Mouse (Mus musculus): ENCODE results near the gene Theg. TPM values are rescaled to one million over a fixed set of nuclear protein-coding genes. Genes with fewer than 3 reads are reported as not detected.

Gene Theg
- polyA plus RNA-seq, 1 experiment from 2014 or later, result not detected

- Histone ChIP-seq H3K27me3 (ENCODE audit: control insufficient read depth, insufficient read depth, low read length) (no peaks in the 10 kb centered on the region), H3K4me3 (ENCODE audit: low read depth, low read length) (no peak overlapping the region), H3K4me1 (ENCODE audit: control insufficient read depth, insufficient read depth, low read length) (no peaks in the 10 kb centered on the region), H3K27ac (ENCODE audit: low read depth, low read length) (no peak overlapping the region), H3K9ac (ENCODE audit: low read length) (no peak overlapping the region), H3K9me3 (ENCODE audit: control insufficient read depth, low read length) (no peaks in the 10 kb centered on the region), H3K36me3 (ENCODE audit: control insufficient read depth, insufficient read depth, low read length) (no peaks in the 10 kb centered on the region; the same call in 1 of the 2 replicates), H3K4me2 (no peak overlapping the region)
- DNase-seq (ENCODE audit: low spot score, missing footprints) (peak; percentile 53), ATAC-seq (ENCODE audit: low FRiP score) (no peak)
- 89% methylated on average over 9 of the region's 9 CpGs for WGBS
Measured at GRCm38 (mm10) chr10:79584426-79584825, 2.7 kb downstream of the Theg start.

- Histone ChIP-seq H3K36me3 (ENCODE audit: control insufficient read depth, insufficient read depth, low read length) (no peaks in the 10 kb centered on the region; the same call in 1 of the 2 replicates), H3K9me3 (ENCODE audit: control insufficient read depth, low read length) (no peaks in the 10 kb centered on the region), H3K9ac (ENCODE audit: low read length) (no peak overlapping the region), H3K4me2 (no peak overlapping the region), H3K4me1 (ENCODE audit: control insufficient read depth, insufficient read depth, low read length) (no peaks in the 10 kb centered on the region), H3K27me3 (ENCODE audit: control insufficient read depth, insufficient read depth, low read length) (no peaks in the 10 kb centered on the region), H3K4me3 (ENCODE audit: low read depth, low read length) (no peak overlapping the region), H3K27ac (ENCODE audit: low read depth, low read length) (no peak overlapping the region)
- DNase-seq (ENCODE audit: low spot score, missing footprints), result peak; percentile 72
- ATAC-seq (ENCODE audit: low FRiP score), result no peak
- WGBS, result 71% methylated on average over 7 of the region's 7 CpGs
Measured at GRCm38 (mm10) chr10:79584021-79584420, 3.1 kb downstream of the Theg start.

DNA sequence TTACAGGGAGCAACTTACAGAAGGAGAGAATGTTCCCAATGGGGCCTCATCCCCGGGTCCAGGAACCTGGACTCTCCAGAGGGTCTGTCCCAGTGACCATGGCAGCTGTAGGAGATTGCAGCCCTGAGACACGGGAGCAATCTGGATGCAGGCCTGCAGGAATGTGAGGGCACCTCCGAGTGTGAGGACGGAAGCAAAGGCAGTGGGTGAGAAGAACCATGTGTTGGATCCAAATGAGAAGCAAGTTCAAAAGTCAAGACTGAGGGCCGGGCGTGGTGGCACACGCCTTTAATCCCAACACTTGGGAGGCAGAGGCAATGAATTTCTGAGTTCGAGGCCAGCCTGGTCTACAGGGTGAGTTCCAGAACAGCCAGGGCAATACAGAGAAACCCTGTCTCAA, 5.6 kb downstream of the Theg start:
- no peaks in the 10 kb centered on the region for H3K36me3 ChIP-seq (ENCODE audit: control insufficient read depth, insufficient read depth, low read length)
- no peak overlapping the region for H3K9ac ChIP-seq (ENCODE audit: low read length)
- H3K4me2 ChIP-seq, result no peak overlapping the region
- ATAC-seq (ENCODE audit: low FRiP score) (no peak), DNase-seq (ENCODE audit: low spot score, missing footprints) (no peak)
- H3K9me3 ChIP-seq (ENCODE audit: control insufficient read depth, low read length), result no peaks in the 10 kb centered on the region
- no peak overlapping the region for H3K27ac ChIP-seq (ENCODE audit: low read depth, low read length)
- WGBS, result 94% methylated on average over 8 of the region's 8 CpGs
- no peaks in the 10 kb centered on the region for H3K4me1 ChIP-seq (ENCODE audit: control insufficient read depth, insufficient read depth, low read length)
- H3K4me3 ChIP-seq (ENCODE audit: low read depth, low read length), result no peak overlapping the region
- no peaks in the 10 kb centered on the region for H3K27me3 ChIP-seq (ENCODE audit: control insufficient read depth, insufficient read depth, low read length)

DNA sequence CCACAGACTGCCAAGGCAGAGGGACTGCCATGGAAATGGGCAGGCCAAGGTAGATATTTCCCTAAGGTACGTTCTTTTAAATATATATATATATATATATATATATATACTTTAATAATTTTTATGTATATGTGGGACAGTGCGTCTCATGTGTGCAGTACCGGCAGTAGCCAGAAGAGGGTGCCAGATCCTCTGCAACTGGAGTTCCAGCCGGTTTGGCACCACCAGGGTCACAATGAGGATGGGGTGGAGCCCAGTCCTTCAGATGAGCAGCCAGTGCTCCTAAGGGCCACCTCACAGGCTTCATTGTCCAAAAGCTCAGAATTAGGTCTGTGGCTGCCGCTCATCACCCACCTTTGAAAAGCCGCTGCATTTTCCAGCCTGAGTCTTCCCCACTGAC, 6.3 kb downstream of the Theg start:
- Histone ChIP-seq H3K27ac (ENCODE audit: low read depth, low read length) (no peak overlapping the region), H3K27me3 (ENCODE audit: control insufficient read depth, insufficient read depth, low read length) (no peaks in the 10 kb centered on the region), H3K4me1 (ENCODE audit: control insufficient read depth, insufficient read depth, low read length) (no peaks in the 10 kb centered on the region), H3K9ac (ENCODE audit: low read length) (no peak overlapping the region), H3K4me2 (no peak overlapping the region), H3K36me3 (ENCODE audit: control insufficient read depth, insufficient read depth, low read length) (no peaks in the 10 kb centered on the region), H3K4me3 (ENCODE audit: low read depth, low read length) (no peak overlapping the region), H3K9me3 (ENCODE audit: control insufficient read depth, low read length) (no peaks in the 10 kb centered on the region)
- 37% methylated on average over 6 of the region's 6 CpGs for WGBS
- ATAC-seq (ENCODE audit: low FRiP score) (0 out of 2 replicates have a peak, but pooled peaks have one; percentile 33), DNase-seq (ENCODE audit: low spot score, missing footprints) (peak; percentile 97)

DNA sequence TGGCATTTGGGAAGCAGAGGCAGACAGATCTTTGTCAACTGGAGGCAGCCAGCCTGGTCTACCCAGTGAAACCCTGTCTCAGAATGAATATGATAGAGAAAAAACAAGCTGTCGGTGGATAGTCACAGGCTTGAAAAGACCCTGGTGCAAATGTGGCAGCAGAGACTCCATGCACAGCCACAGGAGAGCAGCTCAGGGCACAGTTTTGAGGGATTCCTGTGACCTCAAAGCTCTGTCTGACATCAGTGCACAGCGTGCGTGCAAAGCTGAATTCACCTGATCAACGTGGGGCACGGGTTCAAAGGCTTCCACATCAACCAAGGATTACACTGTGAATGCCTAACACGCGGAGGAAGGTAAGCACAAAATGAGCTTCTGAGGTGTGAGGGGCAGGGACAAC, 6.8 kb downstream of the Theg start:
- H3K36me3 ChIP-seq (ENCODE audit: control insufficient read depth, insufficient read depth, low read length), result no peaks in the 10 kb centered on the region
- no peak overlapping the region for H3K9ac ChIP-seq (ENCODE audit: low read length)
- H3K27me3 ChIP-seq (ENCODE audit: control insufficient read depth, insufficient read depth, low read length), result no peaks in the 10 kb centered on the region
- H3K27ac ChIP-seq (ENCODE audit: low read depth, low read length), result no peak overlapping the region
- ATAC-seq (ENCODE audit: low FRiP score), result no peak
- H3K4me3 ChIP-seq (ENCODE audit: low read depth, low read length), result no peak overlapping the region
- H3K4me1 ChIP-seq (ENCODE audit: control insufficient read depth, insufficient read depth, low read length), result no peaks in the 10 kb centered on the region
- no peak overlapping the region for H3K4me2 ChIP-seq
- no peak for DNase-seq (ENCODE audit: low spot score, missing footprints)
- 58% methylated on average over 7 of the region's 7 CpGs for WGBS
- H3K9me3 ChIP-seq (ENCODE audit: control insufficient read depth, low read length), result no peaks in the 10 kb centered on the region

- 85% methylated on average over 12 of the region's 12 CpGs for WGBS
- no peaks in the 10 kb centered on the region for H3K9me3 ChIP-seq (ENCODE audit: control insufficient read depth, low read length)
Measured at GRCm38 (mm10) chr10:79579781-79580180, 7.3 kb downstream of the Theg start.

DNA sequence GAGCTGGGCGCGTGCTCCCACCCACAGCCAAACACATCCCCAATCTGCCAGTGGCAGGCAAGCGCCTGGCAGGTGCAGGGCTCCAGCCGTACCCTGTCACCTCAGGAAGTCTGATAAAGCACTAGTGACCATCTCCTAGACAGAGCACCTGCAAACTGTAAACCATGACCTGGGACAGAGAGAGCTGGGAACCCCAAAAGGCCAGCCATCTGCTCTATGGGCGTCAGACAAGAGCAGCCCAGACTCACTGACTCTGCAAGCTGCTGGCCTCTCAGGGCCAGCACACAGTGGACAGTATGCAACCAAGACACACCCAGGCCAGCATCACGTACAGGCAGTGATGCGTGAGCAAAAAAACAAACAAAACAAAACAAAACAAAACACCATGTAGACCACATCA, 8.2 kb downstream of the Theg start:
- Histone ChIP-seq H3K9me3 (ENCODE audit: control insufficient read depth, low read length) (no peaks in the 10 kb centered on the region), H3K27me3 (ENCODE audit: control insufficient read depth, insufficient read depth, low read length) (no peaks in the 10 kb centered on the region), H3K27ac (ENCODE audit: low read depth, low read length) (no peak overlapping the region), H3K4me2 (no peak overlapping the region), H3K36me3 (ENCODE audit: control insufficient read depth, insufficient read depth, low read length) (no peaks in the 10 kb centered on the region), H3K4me3 (ENCODE audit: low read depth, low read length) (no peak overlapping the region), H3K4me1 (ENCODE audit: control insufficient read depth, insufficient read depth, low read length) (no peaks in the 10 kb centered on the region), H3K9ac (ENCODE audit: low read length) (no peak overlapping the region)
- 77% methylated on average over 7 of the region's 7 CpGs for WGBS
- ATAC-seq (ENCODE audit: low FRiP score), result no peak
- no peak for DNase-seq (ENCODE audit: low spot score, missing footprints)

More at GRCm38 (mm10) chr10:79579781-79580180, 7.3 kb downstream of the Theg start:
- Histone ChIP-seq H3K27ac (ENCODE audit: low read depth, low read length) (no peak overlapping the region), H3K4me1 (ENCODE audit: control insufficient read depth, insufficient read depth, low read length) (no peaks in the 10 kb centered on the region), H3K4me3 (ENCODE audit: low read depth, low read length) (no peak overlapping the region), H3K27me3 (ENCODE audit: control insufficient read depth, insufficient read depth, low read length) (no peaks in the 10 kb centered on the region), H3K9ac (ENCODE audit: low read length) (no peak overlapping the region), H3K36me3 (ENCODE audit: control insufficient read depth, insufficient read depth, low read length) (no peaks in the 10 kb centered on the region), H3K4me2 (no peak overlapping the region)
- no peak for DNase-seq (ENCODE audit: low spot score, missing footprints)
- no peak for ATAC-seq (ENCODE audit: low FRiP score)

DNA sequence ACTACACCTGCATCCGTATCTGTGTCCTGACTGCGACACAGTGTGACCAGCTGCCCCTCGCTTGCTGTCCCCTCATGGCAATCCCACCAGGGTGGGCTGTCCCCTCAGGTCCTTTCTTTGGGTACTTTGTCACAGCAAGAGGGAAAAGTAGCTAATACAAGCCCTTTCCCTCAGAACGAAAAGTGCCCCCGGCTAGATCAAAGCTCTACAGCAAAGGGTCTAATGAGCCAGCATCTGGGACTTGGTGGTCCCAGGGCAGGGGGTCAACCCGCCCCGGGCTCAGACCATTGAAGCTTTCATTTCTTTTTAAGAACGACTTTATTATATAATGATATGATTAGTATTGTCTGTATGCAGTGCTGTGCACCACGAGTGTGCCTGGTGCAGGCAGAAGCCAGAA, 8.9 kb downstream of the Theg start:
- no peaks in the 10 kb centered on the region for H3K27me3 ChIP-seq (ENCODE audit: control insufficient read depth, insufficient read depth, low read length)
- DNase-seq (ENCODE audit: low spot score, missing footprints) (no peak), ATAC-seq (ENCODE audit: low FRiP score) (0 out of 2 replicates have a peak, but pooled peaks have one; percentile 9)
- H3K27ac ChIP-seq (ENCODE audit: low read depth, low read length), result no peak overlapping the region
- no peak overlapping the region for H3K4me3 ChIP-seq (ENCODE audit: low read depth, low read length)
- H3K4me2 ChIP-seq, result no peak overlapping the region
- H3K9ac ChIP-seq (ENCODE audit: low read length), result no peak overlapping the region
- H3K4me1 ChIP-seq (ENCODE audit: control insufficient read depth, insufficient read depth, low read length), result no peaks in the 10 kb centered on the region
- H3K36me3 ChIP-seq (ENCODE audit: control insufficient read depth, insufficient read depth, low read length), result no peaks in the 10 kb centered on the region
- no peaks in the 10 kb centered on the region for H3K9me3 ChIP-seq (ENCODE audit: control insufficient read depth, low read length)
- 62% methylated on average over 9 of the region's 9 CpGs for WGBS

DNA sequence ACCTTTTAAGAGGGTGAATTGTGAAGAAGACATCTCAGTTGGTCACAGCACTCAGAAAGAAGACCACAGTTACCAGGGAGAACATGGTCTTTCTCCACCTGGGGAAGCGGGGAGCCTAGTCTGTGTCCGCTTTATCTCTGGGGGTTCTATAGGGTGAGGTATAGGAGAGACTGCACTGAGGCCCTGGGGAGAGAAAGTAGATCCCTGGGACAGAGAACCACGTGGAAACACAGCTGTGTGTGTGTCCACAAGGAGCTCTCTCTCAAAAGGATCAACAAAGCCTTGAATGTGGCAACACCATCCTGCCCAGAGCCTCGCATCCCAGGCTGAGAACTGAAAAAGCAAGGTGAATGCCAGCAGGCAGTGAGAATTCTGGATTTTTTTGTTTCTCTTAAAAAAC, 9.8 kb downstream of the Theg start:
- 76% methylated on average over 4 of the region's 4 CpGs for WGBS
- H3K9me3 ChIP-seq (ENCODE audit: control insufficient read depth, low read length), result no peaks in the 10 kb centered on the region
- DNase-seq (ENCODE audit: low spot score, missing footprints), result no peak

DNA sequence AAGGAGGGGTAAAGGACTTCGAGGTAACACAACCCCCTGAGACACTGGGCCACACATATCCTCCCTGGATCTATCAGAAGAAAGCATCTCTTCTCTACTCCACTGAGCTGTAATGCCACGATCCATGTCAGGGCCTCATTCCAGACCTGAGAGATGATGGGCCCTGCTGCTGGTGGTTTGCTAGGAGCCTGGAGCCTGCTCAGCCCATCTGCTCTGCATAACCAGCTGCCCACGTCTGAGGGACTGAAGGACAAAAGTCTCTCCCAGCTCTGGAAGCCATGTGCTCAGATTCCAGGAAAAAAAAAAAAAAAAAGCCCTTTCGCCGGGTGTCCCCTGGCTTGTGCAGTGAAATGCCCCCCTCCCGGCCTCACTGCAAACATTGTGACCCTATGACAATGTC, 11.4 kb downstream of the Theg start:
- no peak overlapping the region for H3K27ac ChIP-seq (ENCODE audit: low read depth, low read length)
- no peak overlapping the region for H3K4me3 ChIP-seq (ENCODE audit: low read depth, low read length)
- H3K36me3 ChIP-seq (ENCODE audit: control insufficient read depth, insufficient read depth, low read length), result no peaks in the 10 kb centered on the region
- H3K4me1 ChIP-seq (ENCODE audit: control insufficient read depth, insufficient read depth, low read length), result no peaks in the 10 kb centered on the region
- 83% methylated on average over 6 of the region's 6 CpGs for WGBS
- H3K4me2 ChIP-seq, result no peak overlapping the region
- DNase-seq (ENCODE audit: low spot score, missing footprints), result no peak
- ATAC-seq (ENCODE audit: low FRiP score), result no peak
- H3K27me3 ChIP-seq (ENCODE audit: control insufficient read depth, insufficient read depth, low read length), result no peaks in the 10 kb centered on the region
- H3K9ac ChIP-seq (ENCODE audit: low read length), result no peak overlapping the region
- H3K9me3 ChIP-seq (ENCODE audit: control insufficient read depth, low read length), result no peaks in the 10 kb centered on the region

More for the DNA sequence above, 9.8 kb downstream of the Theg start:
- Histone ChIP-seq H3K36me3 (ENCODE audit: control insufficient read depth, insufficient read depth, low read length) (no peaks in the 10 kb centered on the region), H3K4me3 (ENCODE audit: low read depth, low read length) (no peak overlapping the region), H3K27me3 (ENCODE audit: control insufficient read depth, insufficient read depth, low read length) (no peaks in the 10 kb centered on the region), H3K4me1 (ENCODE audit: control insufficient read depth, insufficient read depth, low read length) (no peaks in the 10 kb centered on the region), H3K4me2 (no peak overlapping the region), H3K9ac (ENCODE audit: low read length) (no peak overlapping the region), H3K27ac (ENCODE audit: low read depth, low read length) (no peak overlapping the region)
- no peak for ATAC-seq (ENCODE audit: low FRiP score)
